Mouse (Mus musculus) myocyte (in vitro differentiated cells): ENCODE data around the gene Snrpa.

Source experiments
- CEBPB ChIP-seq: IDR thresholded peaks from 2 replicates; pipeline ENCODE4 v1.6.1; 2011; ENCODE audit warnings: mild to moderate bottlenecking, moderate library complexity; ENCODE audit not compliant: poor library complexity, insufficient read depth, severe bottlenecking
- E2F4 ChIP-seq: IDR thresholded peaks from one replicate; pipeline ENCODE4 v1.6.1; 2011; ENCODE audit warnings: mild to moderate bottlenecking, control low read depth, moderate library complexity; ENCODE audit not compliant: insufficient read depth
- MAX ChIP-seq: IDR thresholded peaks from one replicate; pipeline ENCODE4 v1.6.1; 2011; ENCODE audit warnings: low read depth, mild to moderate bottlenecking, control low read depth
- MYOD1 ChIP-seq, 3 experiments: IDR thresholded peaks; one replicate each; pipeline ENCODE4 v1.6.1; 2011; ENCODE audit warnings: control low read depth in 2 of 3, low read depth in 2 of 3, mild to moderate bottlenecking in 2 of 3, moderate library complexity in 1 of 3; ENCODE audit not compliant: insufficient read length in 2 of 3, control insufficient read depth in 1 of 3
- MYOG ChIP-seq, 3 experiments: IDR thresholded peaks; one replicate each; pipeline ENCODE4 v1.6.1; 2011; ENCODE audit warnings: control low read depth in 2 of 3, low read depth in 2 of 3, mild to moderate bottlenecking in 2 of 3; ENCODE audit not compliant: insufficient read length in 2 of 3, control insufficient read depth in 1 of 3, insufficient read depth in 1 of 3
- POLR2A ChIP-seq: IDR thresholded peaks from one replicate; pipeline ENCODE4 v1.6.1; 2011; ENCODE audit warnings: low read depth, mild to moderate bottlenecking, control low read depth, moderate library complexity; ENCODE audit not compliant: insufficient read length
- POLR2AphosphoS2 ChIP-seq: IDR thresholded peaks from one replicate; pipeline ENCODE4 v1.6.1; 2011; ENCODE audit warnings: low read depth, control low read depth; ENCODE audit not compliant: insufficient read length
- REST ChIP-seq: IDR thresholded peaks from one replicate; pipeline ENCODE4 v1.6.1; 2011; ENCODE audit warnings: mild to moderate bottlenecking, control low read depth, moderate library complexity; ENCODE audit not compliant: insufficient read depth, insufficient read length
- SRF ChIP-seq: IDR thresholded peaks from one replicate; pipeline ENCODE4 v1.6.1; 2011; ENCODE audit warnings: low read depth; ENCODE audit not compliant: control insufficient read depth, insufficient read length
- TCF12 ChIP-seq: IDR thresholded peaks from one replicate; pipeline ENCODE4 v1.6.1; 2011; ENCODE audit warnings: mild to moderate bottlenecking, control low read depth; ENCODE audit not compliant: poor library complexity, insufficient read depth, severe bottlenecking
- TCF3 ChIP-seq: IDR thresholded peaks from one replicate; pipeline ENCODE4 v1.6.1; 2011; ENCODE audit warnings: low read depth, control low read depth; ENCODE audit not compliant: insufficient read length
- USF1 ChIP-seq: IDR thresholded peaks from one replicate; pipeline ENCODE4 v1.6.1; 2011; ENCODE audit warnings: low read depth, mild to moderate bottlenecking, control low read depth, moderate library complexity

- TF ChIP-seq POLR2A (no peak), MAX (no peak), TCF3 (no peak), TCF12 (no peak), USF1 (no peak), MYOG (IDR thresholded peaks at IDR 0.05; ENCODE audit: control insufficient read depth in 1 of 3, insufficient read depth in 1 of 3, insufficient read length in 2 of 3, low read depth in 2 of 3) (no peak), SRF (no peak), E2F4 (no peak), POLR2AphosphoS2 (no peak), CEBPB (no peak), MYOD1 (IDR thresholded peaks at IDR 0.05; ENCODE audit: control insufficient read depth in 1 of 3, insufficient read length in 2 of 3, low read depth in 2 of 3) (no peak), REST (no peak)
Observed at GRCm38 (mm10) chr7:27227676-27228075, 31.6 kb upstream of the Snrpa start.
